Mouse (Mus musculus) MEL (cell line): ENCODE measurements around the gene 2410004P03Rik. TPM values are rescaled to one million over a fixed set of nuclear protein-coding genes. Genes with fewer than 3 reads are reported as not detected.

Source experiments
- DNase-seq: peaks from one replicate; pipeline ENCODE4 v3.0.0; 2011; ENCODE audit warnings: low read depth, low spot score
- H3K27ac ChIP-seq: 2 replicates; pipeline ENCODE4 v1.5.1; 2012; ENCODE audit warnings: low read depth, mild to moderate bottlenecking, control low read depth, low read length, moderate library complexity; ENCODE audit not compliant: control insufficient read depth
- H3K27me3 ChIP-seq, 2 experiments: fragments of 150-350 bp in 1 of 2; sonication (generic) in 1 of 2; 2 replicates each; pipeline ENCODE4 v1.6.1; 2012; ENCODE audit warnings: low read length in 2 of 2, mild to moderate bottlenecking in 2 of 2, improper control_type of control experiment in 1 of 2, moderate library complexity in 1 of 2; ENCODE audit not compliant: insufficient read depth in 2 of 2, control insufficient read depth in 1 of 2
- H3K36me3 ChIP-seq, 2 experiments: 2 replicates each; pipeline ENCODE4 v1.6.1; 2012 to 2014; ENCODE audit warnings: low read length in 2 of 2, improper control_type of control experiment in 1 of 2, inconsistent platforms in 1 of 2, mild to moderate bottlenecking in 1 of 2; ENCODE audit not compliant: insufficient read depth in 2 of 2, control insufficient read depth in 1 of 2
- H3K4me1 ChIP-seq, 2 experiments: fragments of 150-350 bp in 1 of 2; sonication (generic) in 1 of 2; 2 replicates each; pipeline ENCODE4 v1.6.1; 2012; ENCODE audit warnings: low read length in 2 of 2, improper control_type of control experiment in 1 of 2, mild to moderate bottlenecking in 1 of 2; ENCODE audit not compliant: insufficient read depth in 2 of 2, control insufficient read depth in 1 of 2
- H3K4me3 ChIP-seq, 2 experiments: fragments of 150-350 bp in 1 of 2; sonication (generic) in 1 of 2; 2 replicates each; pipeline ENCODE4 v1.5.1; 2012; ENCODE audit warnings: low read depth in 2 of 2, low read length in 2 of 2, mild to moderate bottlenecking in 2 of 2, moderate library complexity in 2 of 2, control low read depth in 1 of 2, improper control_type of control experiment in 1 of 2; ENCODE audit not compliant: control insufficient read depth in 1 of 2, insufficient read depth in 1 of 2
- H3K79me2 ChIP-seq: 2 replicates; pipeline ENCODE4 v1.6.1; 2012; ENCODE audit warnings: mild to moderate bottlenecking, low read length, moderate library complexity; ENCODE audit not compliant: control insufficient read depth, poor library complexity, insufficient read depth
- H3K9ac ChIP-seq: 2 replicates; pipeline ENCODE4 v1.6.1; 2012; ENCODE audit warnings: low read depth, mild to moderate bottlenecking, control low read depth, low read length, moderate library complexity; ENCODE audit not compliant: control insufficient read depth, poor library complexity, severe bottlenecking
- H3K9me3 ChIP-seq: fragments of 150-350 bp; sonication (generic); replicated peaks from 2 replicates; pipeline ENCODE4 v1.6.1; 2012; ENCODE audit warnings: mild to moderate bottlenecking, low read length, improper control_type of control experiment, moderate library complexity; ENCODE audit not compliant: insufficient read depth
- ETS1 ChIP-seq: IDR thresholded peaks from 2 replicates; pipeline ENCODE4 v1.6.1; 2012; ENCODE audit warnings: low read depth, mild to moderate bottlenecking, inconsistent platforms, low read length, improper control_type of control experiment, moderate library complexity
- GABPA ChIP-seq: IDR thresholded peaks from 2 replicates; pipeline ENCODE4 v1.6.1; 2012; ENCODE audit warnings: low read depth, mild to moderate bottlenecking, inconsistent platforms, low read length, improper control_type of control experiment, moderate library complexity
- GATA1 ChIP-seq: IDR thresholded peaks from 2 replicates; pipeline ENCODE4 v1.6.1; 2011; ENCODE audit warnings: low read depth, low read length, improper control_type of control experiment
- HCFC1 ChIP-seq: IDR thresholded peaks from 2 replicates; pipeline ENCODE4 v1.6.1; 2012; ENCODE audit warnings: low read depth, mild to moderate bottlenecking, inconsistent platforms, low read length, improper control_type of control experiment, moderate library complexity
- MEF2A ChIP-seq: IDR thresholded peaks from 2 replicates; pipeline ENCODE4 v1.6.1; 2014; ENCODE audit warnings: low read depth, mild to moderate bottlenecking, inconsistent platforms, low read length, improper control_type of control experiment; ENCODE audit not compliant: poor library complexity, insufficient replicate concordance, severe bottlenecking; ENCODE audit errors: extremely low read depth
- MXI1 ChIP-seq: IDR thresholded peaks from 2 replicates; pipeline ENCODE4 v1.6.1; 2011; ENCODE audit warnings: mild to moderate bottlenecking, low read depth, low read length, improper control_type of control experiment
- MYB ChIP-seq: IDR thresholded peaks from 2 replicates; pipeline ENCODE4 v1.6.1; 2011; ENCODE audit warnings: mild to moderate bottlenecking, low read depth, low read length, improper control_type of control experiment
- MYC ChIP-seq: IDR thresholded peaks from 2 replicates; pipeline ENCODE4 v1.6.1; 2011; ENCODE audit warnings: low read depth, mild to moderate bottlenecking, low read length, improper control_type of control experiment, moderate library complexity
- NELFE ChIP-seq: IDR thresholded peaks from 2 replicates; pipeline ENCODE4 v1.6.1; 2011; ENCODE audit warnings: low read depth, low read length, improper control_type of control experiment
- NRF1 ChIP-seq: IDR thresholded peaks from 2 replicates; pipeline ENCODE4 v1.6.1; 2014; ENCODE audit warnings: low read depth, mild to moderate bottlenecking, inconsistent platforms, low read length, improper control_type of control experiment, moderate library complexity; ENCODE audit not compliant: poor library complexity, insufficient read depth, severe bottlenecking
- POLR2AphosphoS5 ChIP-seq: IDR thresholded peaks from 2 replicates; pipeline ENCODE4 v1.6.1; 2012; ENCODE audit warnings: low read depth, borderline replicate concordance, mild to moderate bottlenecking, inconsistent platforms, low read length, moderate library complexity, mixed read lengths
- TBP ChIP-seq: IDR thresholded peaks from 2 replicates; pipeline ENCODE4 v1.8.0; 2011; ENCODE audit warnings: low read depth, low read length, improper control_type of control experiment
- UBTF ChIP-seq: IDR thresholded peaks from 2 replicates; pipeline ENCODE4 v1.6.1; 2012; ENCODE audit warnings: low read depth, mild to moderate bottlenecking, inconsistent platforms, low read length, improper control_type of control experiment, moderate library complexity, borderline replicate concordance; ENCODE audit not compliant: insufficient read depth
- USF2 ChIP-seq, 2 experiments: IDR thresholded peaks; 2 replicates each; pipeline ENCODE4 v1.6.1; 2011 to 2012; ENCODE audit warnings: improper control_type of control experiment in 2 of 2, low read length in 2 of 2, borderline replicate concordance in 1 of 2, inconsistent platforms in 1 of 2, low read depth in 1 of 2, mild to moderate bottlenecking in 1 of 2; ENCODE audit not compliant: insufficient read depth in 1 of 2
- ZC3H11A ChIP-seq: IDR thresholded peaks from 2 replicates; pipeline ENCODE4 v1.6.1; 2012; ENCODE audit warnings: low read depth, mild to moderate bottlenecking, inconsistent platforms, low read length, improper control_type of control experiment
- ZNF384 ChIP-seq: IDR thresholded peaks from 2 replicates; pipeline ENCODE4 v1.6.1; 2012; ENCODE audit warnings: low read depth, mild to moderate bottlenecking, inconsistent platforms, low read length, improper control_type of control experiment
- polyA plus RNA-seq, 2 experiments: library from polyadenylated mRNA; stranded (reverse) in 1 of 2; unstranded in 1 of 2; fragments of >175 nt in 1 of 2; fragments of >200 nt in 1 of 2; gene quantifications; 2 replicates each; pipeline versions ENCODE4 v1.2.1 to v1.2.4; 2012; ENCODE audit warnings: low replicate concordance in 2 of 2, low read depth in 1 of 2; ENCODE audit not compliant: insufficient read length in 2 of 2, insufficient read depth in 1 of 2, missing spikeins in 1 of 2
- total RNA-seq: library from RNA; depleted of rRNA; stranded (reverse); fragments of 300-350 nt; gene quantifications from 2 replicates; pipeline ENCODE4 v1.2.3, GENCODE M21; 2012

2410004P03Rik gene
- total and polyA plus RNA-seq, 3 experiments: 0.03 TPM; not detected in 2

DNA sequence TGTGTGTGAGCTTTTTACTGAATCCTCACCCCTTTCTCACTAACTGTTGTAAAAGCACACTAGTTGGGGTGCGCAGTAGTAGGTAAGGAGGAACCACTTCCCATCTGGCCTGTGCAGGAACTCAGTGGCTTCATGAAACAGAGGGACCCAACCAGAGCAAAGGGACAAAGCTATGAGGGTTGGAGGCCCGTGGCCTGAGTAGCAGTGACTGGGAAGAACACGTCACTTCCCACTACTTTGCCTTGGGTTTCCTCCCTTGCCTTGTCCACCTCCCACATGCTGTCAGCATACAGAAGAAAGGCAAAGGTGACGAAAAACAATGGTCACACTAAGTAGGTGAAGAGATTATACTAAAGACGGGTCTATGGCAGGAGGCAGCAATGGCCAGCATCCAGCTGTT, 15.2 kb downstream of the 2410004P03Rik start:
- Histone ChIP-seq H3K9ac (no peak overlapping the region), H3K9me3 (no peaks in the 10 kb centered on the region), H3K4me1 (peaks cover 3 to 13% of the 10 kb centered on the region in 2 experiments; a peak in 3 of 4 replicates), H3K36me3 (no peaks in the 10 kb centered on the region; a peak in 2 of 4 replicates), H3K27me3 (no peaks in the 10 kb centered on the region), H3K4me3 (no peak overlapping the region), H3K27ac (no peak overlapping the region), H3K79me2 (no peaks in the 10 kb centered on the region; the same call in 1 of the 2 replicates)
- TF ChIP-seq NRF1 (no peak), ETS1 (no peak), GABPA (no peak), NELFE (no peak), GATA1 (no peak), MYB (no peak), POLR2AphosphoS5 (no peak), UBTF (no peak), MXI1 (no peak)
- no peak for DNase-seq

DNA sequence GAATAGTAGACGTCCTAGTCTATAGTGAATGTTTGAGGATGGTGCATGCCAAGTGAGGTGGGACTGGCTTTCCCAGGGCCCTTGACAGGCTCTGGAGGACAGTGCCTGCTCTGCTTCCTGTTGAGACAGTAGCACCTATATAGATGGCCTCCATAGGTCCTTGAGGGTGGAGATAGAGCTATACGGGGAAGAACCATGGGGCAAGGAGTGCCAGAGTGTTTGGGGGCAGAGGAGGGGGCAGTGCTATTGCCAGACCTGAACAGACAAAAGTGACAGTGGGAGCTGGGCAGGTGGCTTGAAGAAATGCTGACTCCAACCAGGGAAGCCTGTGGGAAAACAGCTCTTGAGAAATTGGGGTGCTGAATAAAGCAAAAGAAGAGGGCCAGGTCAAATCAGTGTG, 17.2 kb downstream of the 2410004P03Rik start:
- Histone ChIP-seq H3K36me3 (no peaks in the 10 kb centered on the region; a peak in 2 of 4 replicates), H3K27me3 (no peaks in the 10 kb centered on the region), H3K79me2 (no peaks in the 10 kb centered on the region), H3K9me3 (no peaks in the 10 kb centered on the region), H3K9ac (no peak overlapping the region), H3K4me3 (no peak overlapping the region), H3K4me1 (peaks cover 2 to 7% of the 10 kb centered on the region in 2 experiments; a peak in 3 of 4 replicates), H3K27ac (no peak overlapping the region)
- DNase-seq: no peak
- no peak for TF ChIP-seq MYB
- TF ChIP-seq MYC: no peak
- no peak for TF ChIP-seq ETS1
- TF ChIP-seq POLR2AphosphoS5: no peak
- TF ChIP-seq ZNF384: no peak
- no peak for TF ChIP-seq ZC3H11A

DNA sequence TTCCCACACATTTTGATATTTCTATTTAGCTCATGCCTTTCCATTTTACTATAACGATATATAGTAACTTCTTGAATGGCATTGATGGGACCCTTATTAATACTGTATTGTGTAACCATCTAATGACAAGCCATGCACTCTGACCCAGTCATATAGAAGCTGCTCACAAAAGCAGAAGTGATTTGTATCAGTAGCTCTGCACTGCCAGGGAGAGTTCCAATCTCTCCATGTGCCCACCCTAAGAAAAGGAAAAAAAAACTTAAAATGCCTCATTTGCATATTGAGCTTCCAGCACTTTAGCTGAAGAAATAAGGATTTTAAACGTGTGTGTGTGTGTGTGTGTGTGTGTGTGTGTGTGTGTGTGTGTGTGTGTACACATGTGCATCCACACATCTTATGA, 19.2 kb downstream of the 2410004P03Rik start:
- Histone ChIP-seq H3K4me3 (no peak overlapping the region), H3K36me3 (no peaks in the 10 kb centered on the region; a peak in 2 of 4 replicates), H3K27me3 (no peaks in the 10 kb centered on the region), H3K4me1 (no peaks in the 10 kb centered on the region), H3K9ac (no peak overlapping the region), H3K79me2 (no peaks in the 10 kb centered on the region), H3K27ac (no peak overlapping the region), H3K9me3 (no peaks in the 10 kb centered on the region)
- peak; percentile 32 for DNase-seq
- TF ChIP-seq ETS1 (no peak), TBP (no peak), NRF1 (no peak), MEF2A (no peak), HCFC1 (no peak), USF2 (IDR thresholded peaks at IDR 0.05; ENCODE audit: borderline replicate concordance in 1 of 2, insufficient read depth in 1 of 2, low read depth in 1 of 2, low read length in 2 of 2) (no peak), ZNF384 (peak; percentile 50; the same call in 1 of the 2 replicates)
